Mouse (Mus musculus) neural tube, embryonic 12.5 days (tissue): ENCODE measurements around the gene Setd5. TPM values are rescaled to one million over a fixed set of nuclear protein-coding genes. Genes with fewer than 3 reads are reported as not detected.

ENCODE experiments used
- ATAC-seq: fragments of 200-750 bp; cut with Nextera tagmentation; 2 replicates; pipeline ENCODE4 v1.8.0; 2017; ENCODE audit warnings: low read depth, mild to moderate bottlenecking, moderate TSS enrichment, moderate library complexity; ENCODE audit not compliant: low FRiP score
- H3K27ac ChIP-seq: fragments of 300-500 bp; sonication (generic); 2 replicates; pipeline ENCODE4 v1.5.1; 2016
- H3K27me3 ChIP-seq: fragments of 300-500 bp; sonication (generic); replicated peaks from 2 replicates; pipeline ENCODE4 v1.6.1; 2016; ENCODE audit warnings: mild to moderate bottlenecking
- H3K36me3 ChIP-seq: fragments of 300-500 bp; sonication (generic); 2 replicates; pipeline ENCODE4 v1.6.1; 2016; ENCODE audit warnings: mild to moderate bottlenecking
- H3K4me1 ChIP-seq: fragments of 300-500 bp; sonication (generic); 2 replicates; pipeline ENCODE4 v1.6.1; 2016
- H3K4me2 ChIP-seq: fragments of 300-500 bp; sonication (generic); replicated peaks from 2 replicates; pipeline ENCODE4 v1.6.1; 2016; ENCODE audit warnings: mild to moderate bottlenecking
- H3K4me3 ChIP-seq: fragments of 300-500 bp; sonication (generic); 2 replicates; pipeline ENCODE4 v1.5.1; 2016
- H3K9ac ChIP-seq: fragments of 300-500 bp; sonication (generic); 2 replicates; pipeline ENCODE4 v1.6.1; 2016; ENCODE audit warnings: mild to moderate bottlenecking
- H3K9me3 ChIP-seq: fragments of 300-500 bp; sonication (generic); 2 replicates; pipeline ENCODE4 v1.6.1; 2016; ENCODE audit warnings: mild to moderate bottlenecking
- WGBS: fragments of 180-500 bp; shearing (Covaris S2); methylation state at CpG from one replicate; pipeline ENCODE4 v1.1.7; 2016; 5-methylcytosine and 5-hydroxymethylcytosine counted together
- polyA plus RNA-seq: library from polyadenylated mRNA; unstranded; fragments of >200 nt; fragmentation: Nextera tagmentation; extraction: Ambion mirVana; gene quantifications from 2 replicates; pipeline ENCODE4 v1.2.1, GENCODE M21; 2016

The Setd5 gene
- polyA plus RNA-seq, 1 experiment from 2014 or later, result 50.5 TPM

- no peaks in the 10 kb centered on the region for H3K27me3 ChIP-seq
- H3K4me2 ChIP-seq, result no peak overlapping the region
- no peaks in the 10 kb centered on the region for H3K9me3 ChIP-seq
- no peak for ATAC-seq
- no peak overlapping the region for H3K27ac ChIP-seq
- 91% methylated on average over 2 of the region's 2 CpGs for WGBS
- no peaks in the 10 kb centered on the region for H3K36me3 ChIP-seq
- H3K9ac ChIP-seq, result no peak overlapping the region
- peaks cover 13% of the 10 kb centered on the region for H3K4me1 ChIP-seq
- H3K4me3 ChIP-seq, result no peak overlapping the region
Observed at GRCm38 (mm10) chr6:113040319-113040718, 36.8 kb upstream of the Setd5 start.

GRCm38 (mm10) chr6:113041215-113041990, 35.8 kb upstream of the Setd5 start:
- H3K9ac ChIP-seq, result no peak overlapping the region
- H3K4me2 ChIP-seq, result no peak overlapping the region
- ATAC-seq, result no peak
- peaks cover 17% of the 10 kb centered on the region for H3K4me1 ChIP-seq
- 87% methylated on average over 11 of the region's 11 CpGs for WGBS
- no peak overlapping the region for H3K27ac ChIP-seq
- H3K36me3 ChIP-seq, result no peaks in the 10 kb centered on the region
- no peak overlapping the region for H3K4me3 ChIP-seq
- H3K27me3 ChIP-seq, result no peaks in the 10 kb centered on the region
- H3K9me3 ChIP-seq, result no peaks in the 10 kb centered on the region

GRCm38 (mm10) chr6:113045575-113045974, 31.6 kb upstream of the Setd5 start:
- Histone ChIP-seq H3K4me1 (peaks cover 19% of the 10 kb centered on the region), H3K4me3 (peak overlapping the region; percentile 83), H3K9ac (peak overlapping the region; percentile 66), H3K36me3 (peaks cover 10% of the 10 kb centered on the region), H3K9me3 (no peaks in the 10 kb centered on the region), H3K27me3 (no peaks in the 10 kb centered on the region), H3K27ac (peak overlapping the region; percentile 69), H3K4me2 (peak overlapping the region; percentile 79)
- peak; percentile 66 for ATAC-seq
- WGBS, result under 1% methylated on average over 11 of the region's 11 CpGs

- H3K36me3 ChIP-seq, result peaks cover 15% of the 10 kb centered on the region
- no peaks in the 10 kb centered on the region for H3K9me3 ChIP-seq
- H3K27me3 ChIP-seq, result no peaks in the 10 kb centered on the region
- peak within 1 kb of the TSS; percentile 74 for H3K9ac ChIP-seq
- H3K4me1 ChIP-seq, result peaks cover 19% of the 10 kb centered on the region
- H3K4me3 ChIP-seq, result peak within 1 kb of the TSS; percentile 83
- H3K4me2 ChIP-seq, result peak within 1 kb of the TSS; percentile 79
- WGBS, result under 1% methylated on average over 59 of the region's 59 CpGs
- peak within 1 kb of the TSS; percentile 69 for H3K27ac ChIP-seq
- peak; percentile 99 for ATAC-seq
Observed at GRCm38 (mm10) chr6:113046041-113046975, 30.9 kb upstream of the Setd5 start, which contains the start of gene Thumpd3. Thumpd3 (plus strand) TSS chr6:113046225.

GRCm38 (mm10) chr6:113047016-113047746, 30.0 kb upstream of the Setd5 start:
- Histone ChIP-seq H3K4me1 (peaks cover 19% of the 10 kb centered on the region), H3K27ac (no peak overlapping the region), H3K9me3 (no peaks in the 10 kb centered on the region), H3K36me3 (peaks cover 20% of the 10 kb centered on the region), H3K9ac (peak overlapping the region; percentile 74), H3K4me3 (peak overlapping the region; percentile 83), H3K4me2 (peak overlapping the region; percentile 79), H3K27me3 (no peaks in the 10 kb centered on the region)
- WGBS, result 70% methylated on average over 15 of the region's 15 CpGs
- ATAC-seq, result no peak

GRCm38 (mm10) chr6:113048371-113048770, 28.8 kb upstream of the Setd5 start:
- 96% methylated on average over 2 of the region's 2 CpGs for WGBS
- H3K4me1 ChIP-seq, result peaks cover 19% of the 10 kb centered on the region
- H3K4me2 ChIP-seq, result no peak overlapping the region
- H3K36me3 ChIP-seq, result peaks cover 26% of the 10 kb centered on the region
- no peaks in the 10 kb centered on the region for H3K9me3 ChIP-seq
- H3K9ac ChIP-seq, result no peak overlapping the region
- no peaks in the 10 kb centered on the region for H3K27me3 ChIP-seq
- H3K27ac ChIP-seq, result no peak overlapping the region
- ATAC-seq, result no peak
- no peak overlapping the region for H3K4me3 ChIP-seq

GRCm38 (mm10) chr6:113049159-113049558, 28.0 kb upstream of the Setd5 start:
- no peak overlapping the region for H3K4me3 ChIP-seq
- WGBS, result 94% methylated on average over 3 of the region's 3 CpGs
- no peaks in the 10 kb centered on the region for H3K9me3 ChIP-seq
- no peak overlapping the region for H3K4me2 ChIP-seq
- no peak overlapping the region for H3K9ac ChIP-seq
- no peak for ATAC-seq
- H3K36me3 ChIP-seq, result peaks cover 29% of the 10 kb centered on the region
- no peaks in the 10 kb centered on the region for H3K27me3 ChIP-seq
- H3K27ac ChIP-seq, result no peak overlapping the region
- H3K4me1 ChIP-seq, result peaks cover 19% of the 10 kb centered on the region

- H3K27ac ChIP-seq, result no peak overlapping the region
- H3K27me3 ChIP-seq, result no peaks in the 10 kb centered on the region
- peaks cover 61% of the 10 kb centered on the region for H3K36me3 ChIP-seq
- ATAC-seq, result no peak
- H3K4me3 ChIP-seq, result no peak overlapping the region
- H3K9me3 ChIP-seq, result no peaks in the 10 kb centered on the region
- H3K9ac ChIP-seq, result no peak overlapping the region
- 82% methylated on average over 3 of the region's 3 CpGs for WGBS
- H3K4me1 ChIP-seq, result no peaks in the 10 kb centered on the region
- H3K4me2 ChIP-seq, result no peak overlapping the region
Observed at GRCm38 (mm10) chr6:113052972-113053371, 24.2 kb upstream of the Setd5 start.

GRCm38 (mm10) chr6:113054552-113055107, 22.5 kb upstream of the Setd5 start:
- 85% methylated on average over 6 of the region's 6 CpGs for WGBS
- Histone ChIP-seq H3K9ac (no peak overlapping the region), H3K9me3 (no peaks in the 10 kb centered on the region), H3K27me3 (no peaks in the 10 kb centered on the region), H3K4me2 (no peak overlapping the region), H3K36me3 (peaks cover 67% of the 10 kb centered on the region), H3K4me1 (no peaks in the 10 kb centered on the region), H3K27ac (no peak overlapping the region), H3K4me3 (no peak overlapping the region)
- ATAC-seq, result no peak

- H3K27me3 ChIP-seq, result no peaks in the 10 kb centered on the region
- H3K9ac ChIP-seq, result no peak overlapping the region
- H3K4me1 ChIP-seq, result no peaks in the 10 kb centered on the region
- H3K4me2 ChIP-seq, result no peak overlapping the region
- WGBS, result 94% methylated on average over 1 of the region's 1 CpGs
- H3K27ac ChIP-seq, result no peak overlapping the region
- H3K4me3 ChIP-seq, result no peak overlapping the region
- no peak for ATAC-seq
- peaks cover 81% of the 10 kb centered on the region for H3K36me3 ChIP-seq
- no peaks in the 10 kb centered on the region for H3K9me3 ChIP-seq
Observed at GRCm38 (mm10) chr6:113060892-113061563, 16.1 kb upstream of the Setd5 start.

- H3K4me1 ChIP-seq, result no peaks in the 10 kb centered on the region
- no peak overlapping the region for H3K4me3 ChIP-seq
- H3K4me2 ChIP-seq, result no peak overlapping the region
- WGBS, result 83% methylated on average over 3 of the region's 3 CpGs
- no peak overlapping the region for H3K27ac ChIP-seq
- no peaks in the 10 kb centered on the region for H3K27me3 ChIP-seq
- H3K9me3 ChIP-seq, result no peaks in the 10 kb centered on the region
- ATAC-seq, result no peak
- peaks cover 83% of the 10 kb centered on the region for H3K36me3 ChIP-seq
- no peak overlapping the region for H3K9ac ChIP-seq
Observed at GRCm38 (mm10) chr6:113062253-113062652, 14.9 kb upstream of the Setd5 start.
